Mouse (Mus musculus) olfactory bulb, adult 2 months (tissue): ENCODE measurements around the gene Rhobtb1.

Experiments
- CTCF ChIP-seq: fragments of 200-500 bp; IDR thresholded peaks from 2 replicates; pipeline ENCODE4 v1.5.1; 2012; ENCODE audit warnings: low read depth, mild to moderate bottlenecking, low read length, moderate library complexity; ENCODE audit not compliant: insufficient read depth
- POLR2A ChIP-seq: fragments of 200-500 bp; IDR thresholded peaks from 2 replicates; pipeline ENCODE4 v1.6.1; 2012; ENCODE audit warnings: mild to moderate bottlenecking, low read depth, low read length, moderate library complexity; ENCODE audit not compliant: insufficient read depth

DNA sequence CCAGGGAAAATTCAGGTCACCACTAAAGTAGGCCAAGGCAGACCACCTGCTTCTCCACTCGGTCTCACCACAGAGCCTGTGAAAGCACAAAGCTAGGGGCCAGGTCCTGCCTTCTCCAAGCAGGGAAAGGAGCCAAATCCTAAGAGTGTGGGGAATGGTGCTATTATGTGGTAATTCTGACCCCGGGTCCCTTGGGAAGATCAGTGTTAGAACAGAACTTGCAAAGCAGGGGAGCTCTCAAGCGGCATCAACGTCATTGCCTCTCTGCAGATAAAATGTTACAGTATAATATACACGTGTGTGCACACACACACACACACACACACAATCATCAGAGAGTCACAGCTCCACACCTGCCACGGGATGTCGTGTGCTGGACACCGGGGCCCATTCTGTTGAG is 139.5 kb downstream of the Rhobtb1 start:
- TF ChIP-seq POLR2A (no peak), CTCF (no peak)
